ENCODE assay signal across 17 mouse cellular contexts in genomic region chr1:187663376-187663775, GRCm38 (mm10). TPM values are rescaled to one million over a fixed set of nuclear protein-coding genes. Genes with fewer than 3 reads are reported as not detected.
A peak's percentile ranks its signal among the peaks of the same experiment; 100 is the strongest.
DNase-seq lines count a peak whose midpoint lies in the region; ATAC-seq and TF ChIP-seq lines count a peak whose summit lies in the region.
"Had no signal": no experiment of that assay in that cellular context is flagged by ENCODE, and none has a peak within 500 bp of the region (broad histone marks: within the 10 kb centered on the region; RNA-seq: fewer than 3 reads in every experiment).

No protein-coding gene starts in this region.

- TF ChIP-seq CTCF in forebrain, postnatal 0 days (IDR thresholded peaks at IDR 0.05; ENCODE audit: low read depth), result no peak
- no peak for TF ChIP-seq CTCF in intestine, postnatal 0 days (IDR thresholded peaks at IDR 0.05; ENCODE audit: low read depth)

- H3K27me3 ChIP-seq in forebrain, embryonic 11.5 days (ENCODE audit: control insufficient read depth, insufficient read depth, low read length), result no peaks in the 10 kb centered on the region
- no peaks in the 10 kb centered on the region for H3K27me3 ChIP-seq in forebrain, postnatal 0 days (ENCODE audit: insufficient read depth, low read length)
- no peaks in the 10 kb centered on the region for H3K27me3 ChIP-seq in intestine, postnatal 0 days (replicated peaks; ENCODE audit: control insufficient read depth, insufficient read depth, low read length)
- no peaks in the 10 kb centered on the region for H3K27me3 ChIP-seq in intestine, embryonic 15.5 days (replicated peaks)
- H3K27me3 ChIP-seq: embryonic facial prominence, embryonic 15.5 days; hindbrain, embryonic 12.5 days; lung, embryonic 15.5 days; neural tube, embryonic 12.5 days had no signal

- DNase-seq in forebrain, embryonic 11.5 days (ENCODE audit: low spot score), result no peak
- DNase-seq in forebrain, postnatal 0 days, result no peak
- peak; percentile 49 for DNase-seq in kidney, adult 18-20 months
- DNase-seq in kidney, postnatal 4 days, result peak; percentile 23 to 55
- DNase-seq in urinary bladder, postnatal 25 days (ENCODE audit: low spot score), result no peak
- DNase-seq in layer of hippocampus, postnatal 25 days (ENCODE audit: extremely low spot score in 1 of 2, low spot score in 1 of 2), result no peak
- DNase-seq: adrenal gland, postnatal 10 days; cerebellum, postnatal 10 days; gastrocnemius, postnatal 36 days; left cerebral cortex, postnatal 4 days had no signal

- H3K4me1 ChIP-seq in forebrain, embryonic 11.5 days (replicated peaks; ENCODE audit: control insufficient read depth, insufficient read depth, low read length), result no peaks in the 10 kb centered on the region; the same call in 1 of the 2 replicates
- no peaks in the 10 kb centered on the region; the same call in 1 of the 2 replicates for H3K4me1 ChIP-seq in forebrain, postnatal 0 days (ENCODE audit: insufficient read depth)
- H3K4me1 ChIP-seq in intestine, postnatal 0 days (replicated peaks; ENCODE audit: control insufficient read depth, insufficient read depth, low read length), result 0 out of 2 replicates have a peak, but pooled peaks cover 6% of the 10 kb centered on the region
- H3K4me1 ChIP-seq in intestine, embryonic 15.5 days (replicated peaks), result peaks cover 20% of the 10 kb centered on the region; the same call in 1 of the 2 replicates

- 55% methylated on average over 6 of the region's 6 CpGs for WGBS in forebrain, embryonic 11.5 days
- WGBS in forebrain, postnatal 0 days, result 31% methylated on average over 6 of the region's 6 CpGs
- WGBS in intestine, postnatal 0 days, result 60% methylated on average over 6 of the region's 6 CpGs
- 61% methylated on average over 6 of the region's 6 CpGs for WGBS in intestine, embryonic 15.5 days

- no peak overlapping the region for H3K4me2 ChIP-seq in forebrain, embryonic 11.5 days (ENCODE audit: low read depth, low read length, severe bottlenecking)
- no peak overlapping the region for H3K4me2 ChIP-seq in forebrain, postnatal 0 days (ENCODE audit: low read depth)
- H3K4me2 ChIP-seq in intestine, postnatal 0 days (replicated peaks; ENCODE audit: low read depth), result peak overlapping the region; percentile 59; the same call in 1 of the 2 replicates
- no peak overlapping the region for H3K4me2 ChIP-seq in intestine, embryonic 15.5 days (replicated peaks)
- H3K4me2 ChIP-seq: embryonic facial prominence, embryonic 15.5 days; hindbrain, embryonic 12.5 days; neural tube, embryonic 12.5 days had no signal

- no peaks in the 10 kb centered on the region for H3K9me3 ChIP-seq in forebrain, embryonic 11.5 days (ENCODE audit: control insufficient read depth, low read length)
- no peaks in the 10 kb centered on the region for H3K9me3 ChIP-seq in forebrain, postnatal 0 days (ENCODE audit: low read length)
- no peaks in the 10 kb centered on the region for H3K9me3 ChIP-seq in intestine, postnatal 0 days (ENCODE audit: control insufficient read depth)
- H3K9me3 ChIP-seq in intestine, embryonic 15.5 days, result no peaks in the 10 kb centered on the region
- H3K9me3 ChIP-seq: embryonic facial prominence, embryonic 15.5 days; hindbrain, embryonic 12.5 days; lung, embryonic 15.5 days; neural tube, embryonic 12.5 days had no signal

- H3K4me3 ChIP-seq in forebrain, embryonic 11.5 days (ENCODE audit: low read depth, low read length), result no peak overlapping the region
- H3K4me3 ChIP-seq in forebrain, postnatal 0 days (ENCODE audit: low read depth, low read length), result no peak overlapping the region
- no peak overlapping the region for H3K4me3 ChIP-seq in intestine, postnatal 0 days (ENCODE audit: low read depth, low read length)
- H3K4me3 ChIP-seq in intestine, embryonic 15.5 days (replicated peaks), result no peak overlapping the region
- H3K4me3 ChIP-seq: embryonic facial prominence, embryonic 15.5 days; hindbrain, embryonic 12.5 days; lung, embryonic 15.5 days; neural tube, embryonic 12.5 days had no signal

- H3K36me3 ChIP-seq in forebrain, embryonic 11.5 days (ENCODE audit: control insufficient read depth, insufficient read depth, low read length), result no peaks in the 10 kb centered on the region
- no peaks in the 10 kb centered on the region for H3K36me3 ChIP-seq in forebrain, postnatal 0 days (ENCODE audit: insufficient read depth)
- H3K36me3 ChIP-seq in intestine, postnatal 0 days (ENCODE audit: control insufficient read depth, insufficient read depth), result no peaks in the 10 kb centered on the region
- H3K36me3 ChIP-seq in intestine, embryonic 15.5 days, result no peaks in the 10 kb centered on the region
- H3K36me3 ChIP-seq: embryonic facial prominence, embryonic 15.5 days; hindbrain, embryonic 12.5 days; lung, embryonic 15.5 days; neural tube, embryonic 12.5 days had no signal

- no peak overlapping the region for H3K27ac ChIP-seq in forebrain, embryonic 11.5 days (ENCODE audit: low read depth, low read length)
- H3K27ac ChIP-seq in forebrain, postnatal 0 days (ENCODE audit: low read depth, low read length), result no peak overlapping the region
- H3K27ac ChIP-seq in intestine, postnatal 0 days (ENCODE audit: low read depth, low read length), result no peak overlapping the region
- no peak overlapping the region for H3K27ac ChIP-seq in intestine, embryonic 15.5 days
- H3K27ac ChIP-seq: embryonic facial prominence, embryonic 15.5 days; hindbrain, embryonic 12.5 days; lung, embryonic 15.5 days; neural tube, embryonic 12.5 days had no signal

- ATAC-seq in forebrain, embryonic 11.5 days (replicated peaks; ENCODE audit: low FRiP score), result peak; percentile 55; the same call in 1 of the 2 replicates
- ATAC-seq in forebrain, postnatal 0 days, result no peak
- no peak for ATAC-seq in intestine, postnatal 0 days
- ATAC-seq in intestine, embryonic 15.5 days, result no peak
- ATAC-seq: forebrain, embryonic 16.5 days had no signal

- H3K9ac ChIP-seq in forebrain, embryonic 11.5 days (ENCODE audit: low read length), result no peak overlapping the region
- H3K9ac ChIP-seq in forebrain, postnatal 0 days, result no peak overlapping the region
- no peak overlapping the region for H3K9ac ChIP-seq in intestine, postnatal 0 days (ENCODE audit: low read depth, low read length)
- no peak overlapping the region for H3K9ac ChIP-seq in intestine, embryonic 15.5 days
- H3K9ac ChIP-seq: embryonic facial prominence, embryonic 15.5 days; hindbrain, embryonic 12.5 days; lung, embryonic 15.5 days; neural tube, embryonic 12.5 days had no signal

RNA-seq across cellular contexts. Expression of gene Esrrg, which starts 54.8 kb away (rescaled TPM):
- 5.0 TPM in 2 replicates for polyA plus RNA-seq in forebrain, embryonic 11.5 days (2014; fragmentation: Nextera tagmentation; extraction: Ambion mirVana)
- 11.8 and 11.9 TPM in 2 replicates for total RNA-seq in forebrain, postnatal 0 days (2014; rRNA removed)
- 6.1 and 9.2 TPM in 2 replicates for polyA plus RNA-seq in forebrain, postnatal 0 days (2015; fragmentation: Nextera tagmentation; extraction: Ambion mirVana)
- 0.89 and 1.2 TPM in 2 replicates for polyA plus RNA-seq in intestine, postnatal 0 days (2015; fragmentation: Nextera tagmentation; extraction: Ambion mirVana)
- 4.8 and 5.3 TPM in 2 replicates for polyA plus RNA-seq in intestine, embryonic 15.5 days (2015; fragmentation: Nextera tagmentation; extraction: Ambion mirVana)
- 10 to 100 TPM; 12.0 to 12.6 TPM for total RNA-seq in layer of hippocampus, postnatal 25 days (2021)

Comparison
In these comparisons a context has a peak if more than half of its experiments do, and no peak if none do; other contexts are left out.
1. DNase-seq: peak in kidney, adult 18-20 months (single experiment) and kidney, postnatal 4 days (2 of 2); none in forebrain, embryonic 11.5 days (single experiment), forebrain, postnatal 0 days (single experiment), urinary bladder, postnatal 25 days (single experiment) and layer of hippocampus, postnatal 25 days (0 of 2).